Mouse (Mus musculus) C2C12 (cell line): ENCODE data around the gene Cdkn1b.

Experiments used
- CEBPB ChIP-seq: IDR thresholded peaks from one replicate; pipeline ENCODE4 v1.6.1; 2011; ENCODE audit warnings: low read depth, mild to moderate bottlenecking, control low read depth, moderate library complexity
- CTCF ChIP-seq: IDR thresholded peaks from one replicate; pipeline ENCODE4 v1.5.1; 2011; ENCODE audit not compliant: control insufficient read depth, insufficient read depth, insufficient read length
- FOSL1 ChIP-seq: IDR thresholded peaks from one replicate; pipeline ENCODE4 v1.8.0; 2011; ENCODE audit warnings: mild to moderate bottlenecking, low read length; ENCODE audit not compliant: poor library complexity, insufficient read depth, severe bottlenecking
- MAX ChIP-seq: IDR thresholded peaks from one replicate; pipeline ENCODE4 v1.6.1; 2011; ENCODE audit warnings: mild to moderate bottlenecking, control low read depth
- MYOD1 ChIP-seq: IDR thresholded peaks from one replicate; pipeline ENCODE4 v1.6.1; 2011; ENCODE audit warnings: low read depth; ENCODE audit not compliant: control insufficient read depth, insufficient read length
- MYOG ChIP-seq: IDR thresholded peaks from one replicate; pipeline ENCODE4 v1.6.1; 2011; ENCODE audit not compliant: control insufficient read depth, insufficient read length; ENCODE audit errors: extremely low read depth
- USF1 ChIP-seq: IDR thresholded peaks from one replicate; pipeline ENCODE4 v1.6.1; 2011; ENCODE audit warnings: low read depth, mild to moderate bottlenecking, control low read depth, moderate library complexity

DNA sequence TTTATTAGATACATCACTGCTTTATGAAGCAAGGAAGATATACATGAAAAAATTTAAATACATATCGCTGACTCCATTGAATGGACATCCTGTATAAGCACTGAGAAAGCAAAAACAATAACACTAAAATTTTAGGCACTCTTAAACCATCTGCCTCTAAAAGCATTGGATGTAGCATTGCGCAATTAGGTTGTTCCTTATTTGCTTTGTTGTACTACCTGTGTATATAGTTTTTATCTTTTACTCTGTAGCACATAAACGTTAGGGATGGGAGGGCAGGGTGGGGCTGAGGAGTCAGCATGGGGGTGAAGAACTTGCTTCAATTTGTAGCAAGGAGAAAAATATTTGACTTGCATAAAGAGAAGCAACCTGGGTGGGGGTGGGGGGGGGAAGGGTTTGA lies 4.1 kb downstream of the Cdkn1b start:
- TF ChIP-seq CEBPB (peak; percentile 91), MYOD1 (no peak), MYOG (no peak), CTCF (no peak), USF1 (no peak), MAX (no peak), FOSL1 (no peak)
